Mouse (Mus musculus) E14TG2a.4 (cell line): ENCODE data around the gene Hic1.

Source experiments
- H3K27me3 ChIP-seq: 2 replicates; pipeline ENCODE4 v1.6.1; 2014; ENCODE audit warnings: low read length, control low read depth; ENCODE audit not compliant: insufficient read depth
- H3K36me3 ChIP-seq: 2 replicates; pipeline ENCODE4 v1.6.1; 2014; ENCODE audit warnings: low read length, control low read depth; ENCODE audit not compliant: insufficient read depth
- H3K4me1 ChIP-seq: replicated peaks from 2 replicates; pipeline ENCODE4 v1.6.1; 2014; ENCODE audit warnings: low read depth, low read length, control low read depth
- H3K4me3 ChIP-seq: replicated peaks from 2 replicates; pipeline ENCODE4 v1.5.1; 2014; ENCODE audit warnings: mild to moderate bottlenecking, low read length
- H3K9me3 ChIP-seq: 2 replicates; pipeline ENCODE4 v1.6.1; 2014; ENCODE audit warnings: low read length, control low read depth
- CTCF ChIP-seq: conservative IDR thresholded peaks from 2 replicates; pipeline ENCODE4 v1.5.1; 2014; ENCODE audit warnings: low read length
- NANOG ChIP-seq: IDR thresholded peaks from 2 replicates; pipeline ENCODE4 v1.6.1; 2014; ENCODE audit warnings: borderline replicate concordance, low read length, mixed read lengths
- POU5F1 ChIP-seq: IDR thresholded peaks from 2 replicates; pipeline ENCODE4 v1.6.1; 2014; ENCODE audit warnings: low read length, borderline replicate concordance

Hic1 gene

DNA sequence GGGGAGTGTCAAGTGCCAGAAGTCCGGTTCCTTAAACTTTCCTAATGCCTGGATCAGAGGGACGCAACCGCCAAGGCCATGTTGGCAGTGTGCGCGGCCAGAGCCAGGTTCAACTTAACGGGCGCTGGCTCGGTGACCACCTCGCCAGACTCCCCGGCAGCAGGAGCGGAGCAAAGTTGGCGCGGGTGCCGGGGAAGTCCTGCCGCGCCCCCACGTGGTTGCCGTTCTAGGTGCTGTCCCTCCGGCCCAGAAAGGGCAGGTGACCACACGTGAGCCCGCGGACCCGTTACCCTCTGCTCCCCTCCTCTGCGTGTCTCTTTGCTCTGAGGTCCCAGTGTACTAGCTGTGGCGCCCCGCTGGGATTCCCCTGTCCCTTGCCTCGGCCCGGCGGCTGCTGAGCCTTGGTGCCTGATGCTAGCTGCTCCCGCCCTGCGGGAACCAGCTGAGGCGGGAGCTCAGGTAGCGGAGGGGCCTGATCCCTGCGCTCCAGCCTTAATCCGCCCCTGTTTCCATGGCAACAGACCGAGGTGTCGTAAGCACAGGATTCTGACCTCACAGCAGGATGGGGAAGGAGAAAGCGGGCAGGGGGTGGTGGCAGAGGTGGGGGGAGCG lies 25.6 kb upstream of the Hic1 start:
- Histone ChIP-seq H3K36me3 (no peaks in the 10 kb centered on the region), H3K4me1 (peaks cover 74% of the 10 kb centered on the region), H3K27me3 (peaks cover 64% of the 10 kb centered on the region), H3K9me3 (no peaks in the 10 kb centered on the region), H3K4me3 (peak overlapping the region; percentile 84)
- TF ChIP-seq POU5F1: no peak
- TF ChIP-seq NANOG: no peak
- TF ChIP-seq CTCF: no peak

DNA sequence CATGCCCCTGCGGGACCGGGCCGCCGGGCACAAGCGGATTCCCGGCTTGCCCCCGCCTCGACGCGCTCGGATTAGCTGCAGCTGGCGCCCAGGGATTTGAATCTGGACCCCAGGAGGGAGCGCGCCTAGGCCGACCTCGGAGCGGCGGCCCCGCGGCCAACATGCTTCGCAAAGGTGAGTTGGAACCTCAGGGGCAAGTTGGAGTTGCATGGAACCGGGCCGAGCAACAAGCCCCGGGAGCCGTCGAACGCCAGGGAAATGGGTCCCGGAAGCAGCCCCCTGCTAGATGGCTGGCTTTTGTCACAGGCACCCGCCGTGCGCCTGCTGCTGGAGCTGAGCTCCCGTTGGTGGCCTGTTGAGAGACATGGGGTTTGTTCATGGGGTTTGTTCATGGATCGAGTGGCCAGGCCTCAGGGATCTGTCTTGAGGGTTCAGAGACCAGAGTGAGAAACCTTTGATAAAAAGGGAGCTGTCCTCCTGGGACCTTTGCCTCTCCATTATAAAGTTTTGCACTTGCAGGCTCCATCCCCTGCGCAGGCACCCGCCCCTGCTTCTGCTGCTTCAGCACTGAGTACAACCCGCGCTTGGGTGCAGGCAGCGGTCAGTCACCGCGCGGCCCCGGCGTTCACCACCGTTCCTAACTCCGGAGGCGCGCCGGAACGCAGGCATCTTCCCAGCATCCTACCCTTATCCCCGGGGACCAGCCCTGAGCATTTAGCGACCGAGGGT lies 25.0 kb upstream of the Hic1 start:
- H3K9me3 ChIP-seq: no peaks in the 10 kb centered on the region
- H3K36me3 ChIP-seq: no peaks in the 10 kb centered on the region
- H3K4me1 ChIP-seq: peaks cover 76% of the 10 kb centered on the region
- peak overlapping the region; percentile 84 for H3K4me3 ChIP-seq
- TF ChIP-seq POU5F1 (no peak), CTCF (no peak), NANOG (no peak)
- peaks cover 58% of the 10 kb centered on the region for H3K27me3 ChIP-seq

DNA sequence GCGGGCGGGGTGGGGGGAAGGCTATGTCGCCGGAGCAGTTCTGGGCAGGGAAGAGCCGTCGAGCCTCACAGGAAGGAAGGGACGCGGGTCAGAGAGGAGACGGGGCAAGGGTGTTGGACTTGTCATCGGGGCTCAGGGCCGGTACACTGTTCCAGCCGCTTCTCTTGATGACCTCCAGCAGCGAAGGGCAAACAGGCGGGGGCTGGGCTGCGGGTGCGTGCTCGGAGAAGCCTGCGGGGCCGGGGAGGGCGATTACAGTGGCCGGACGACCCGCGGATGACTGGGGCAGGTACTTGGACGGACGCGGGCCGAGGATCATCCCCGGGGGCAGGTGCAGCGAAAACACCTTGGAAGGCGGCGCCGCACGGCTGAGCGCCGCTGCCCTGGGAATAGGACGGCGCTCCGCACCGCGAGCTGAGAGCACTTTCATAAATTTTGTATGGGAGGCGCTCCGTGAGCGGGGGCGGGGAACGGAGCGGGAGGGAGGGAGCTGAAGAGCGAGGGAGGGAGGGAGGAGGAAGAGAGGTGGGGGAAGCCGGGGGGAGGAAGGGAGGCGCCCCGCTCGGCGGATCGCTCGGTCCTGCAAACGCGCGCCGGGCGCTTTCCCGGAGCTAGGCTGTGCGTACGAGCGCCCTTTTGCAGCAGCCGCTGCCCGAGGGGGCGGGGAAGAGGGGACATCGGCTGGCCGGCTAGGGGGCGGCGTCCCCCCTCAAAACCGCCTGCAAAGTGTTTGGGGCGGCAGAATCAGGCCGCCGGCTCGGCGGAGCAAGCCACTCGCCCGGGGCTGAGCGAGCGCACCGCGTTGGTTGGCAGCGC lies 24.1 kb upstream of the Hic1 start, which contains the start of gene Rtn4rl1:
Rtn4rl1 (plus strand) TSS at position 528 of the 816 bp plus-strand sequence.
- TF ChIP-seq POU5F1 (no peak), CTCF (no peak), NANOG (no peak)
- H3K4me3 ChIP-seq: peak within 1 kb of the TSS; percentile 84

DNA sequence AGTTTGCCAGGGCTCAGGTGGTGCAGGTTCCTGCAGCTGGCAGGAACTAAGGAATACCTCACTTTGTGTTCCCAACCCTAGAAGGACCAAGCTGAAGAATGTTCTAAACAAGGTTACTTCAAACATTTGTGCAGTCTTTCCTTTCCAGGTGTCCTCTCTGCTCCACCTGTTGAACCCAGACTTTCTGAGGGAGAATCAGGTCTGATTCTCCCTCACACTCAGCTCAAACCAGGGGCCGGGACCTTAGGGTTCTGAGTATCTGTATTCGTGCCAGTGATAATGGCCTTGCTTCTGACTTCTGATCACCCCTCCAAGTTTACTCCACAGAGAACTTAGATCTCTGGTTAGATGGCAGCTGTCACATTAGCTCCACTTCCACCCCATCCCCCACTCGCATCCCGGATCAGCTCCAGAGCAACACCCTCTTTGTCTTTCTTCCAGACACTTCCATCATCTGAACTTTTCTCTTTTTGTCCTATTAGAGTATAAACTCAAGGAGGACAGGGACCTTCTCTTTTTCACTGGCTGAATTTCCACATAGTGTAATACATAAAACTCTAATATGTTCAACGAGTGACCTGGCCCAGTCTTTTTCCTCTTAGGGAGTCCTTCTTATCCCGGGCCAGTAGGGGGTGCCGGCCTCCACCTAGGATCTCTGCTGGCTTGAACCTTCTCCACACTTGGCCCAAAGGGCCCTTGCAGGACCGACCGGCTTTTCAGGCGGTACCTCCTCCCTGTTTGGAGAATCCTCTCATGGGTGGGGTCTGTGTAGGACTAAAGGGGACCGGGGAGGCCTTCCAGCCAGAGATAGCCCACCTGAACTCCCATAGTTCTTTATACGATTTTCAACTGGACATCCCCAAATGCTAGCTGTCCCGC lies 23.3 kb upstream of the Hic1 start:
- TF ChIP-seq POU5F1 (no peak), NANOG (no peak), CTCF (peak; percentile 61)
- peak overlapping the region; percentile 84; the same call in 1 of the 2 replicates for H3K4me3 ChIP-seq
- peaks cover 57% of the 10 kb centered on the region for H3K27me3 ChIP-seq
- no peaks in the 10 kb centered on the region for H3K9me3 ChIP-seq
- H3K36me3 ChIP-seq: no peaks in the 10 kb centered on the region
- peaks cover 72% of the 10 kb centered on the region for H3K4me1 ChIP-seq

More for the DNA sequence above, 24.1 kb upstream of the Hic1 start, which contains the start of gene Rtn4rl1:
- H3K27me3 ChIP-seq: peaks cover 57% of the 10 kb centered on the region
- peaks cover 80% of the 10 kb centered on the region for H3K4me1 ChIP-seq
- no peaks in the 10 kb centered on the region for H3K9me3 ChIP-seq
- no peaks in the 10 kb centered on the region for H3K36me3 ChIP-seq

DNA sequence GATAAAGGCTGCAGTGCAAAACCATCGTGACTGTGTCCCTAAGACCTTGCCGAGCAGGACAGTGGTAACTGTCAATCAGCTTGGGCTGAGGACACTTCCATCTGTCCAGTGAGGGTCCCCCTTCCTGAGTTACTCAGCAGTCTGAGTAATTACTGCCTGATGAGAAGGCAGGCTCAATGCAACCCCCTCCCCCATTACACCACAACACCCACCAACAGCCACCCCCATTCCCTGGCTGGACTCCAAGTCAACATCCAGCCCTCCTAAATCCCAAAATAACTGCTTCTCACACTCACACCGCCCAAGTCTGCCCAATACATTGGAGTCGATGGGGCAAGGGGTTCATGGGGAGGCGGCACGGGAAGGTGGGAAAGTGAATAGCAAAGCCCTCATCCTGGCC lies 22.5 kb upstream of the Hic1 start:
- TF ChIP-seq NANOG: no peak
- TF ChIP-seq POU5F1: no peak
- no peak for TF ChIP-seq CTCF
- H3K4me1 ChIP-seq: peaks cover 65% of the 10 kb centered on the region
- H3K27me3 ChIP-seq: peaks cover 55% of the 10 kb centered on the region
- H3K4me3 ChIP-seq: no peak overlapping the region
- H3K36me3 ChIP-seq: no peaks in the 10 kb centered on the region
- no peaks in the 10 kb centered on the region for H3K9me3 ChIP-seq

DNA sequence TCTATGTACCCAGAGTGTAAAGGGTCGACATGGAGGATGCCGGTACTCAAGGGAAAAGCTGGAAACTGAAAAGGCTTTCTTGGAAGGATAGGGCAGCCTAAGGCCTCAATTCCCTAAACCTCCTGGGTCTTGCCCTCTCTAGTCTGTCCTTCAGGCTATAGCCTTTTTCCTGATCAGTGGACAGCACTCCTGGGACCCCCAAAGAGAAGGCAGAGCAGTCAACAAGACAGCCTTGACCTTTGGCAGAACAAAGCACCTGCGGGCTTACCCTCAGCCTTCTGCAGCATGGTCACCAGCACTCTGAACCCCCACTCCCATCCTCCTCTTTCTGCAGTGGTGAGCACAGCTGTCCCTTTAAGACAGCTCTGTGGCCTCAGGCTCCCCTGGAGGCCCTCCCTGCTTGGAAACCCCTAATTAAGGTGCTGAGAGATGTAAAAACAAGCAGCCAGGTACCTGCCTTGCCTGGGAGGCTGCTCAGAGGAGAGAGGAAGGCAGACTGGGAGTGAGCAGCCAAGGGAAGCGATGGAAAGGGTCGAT lies 21.7 kb upstream of the Hic1 start, which contains the start of gene Dph1:
Dph1 (minus strand) TSS at position 337 of the 537 bp plus-strand sequence.
- TF ChIP-seq CTCF (no peak), POU5F1 (no peak), NANOG (no peak)
- no peaks in the 10 kb centered on the region for H3K9me3 ChIP-seq
- H3K36me3 ChIP-seq: peaks cover 3% of the 10 kb centered on the region
- peak within 1 kb of the TSS; percentile 99 for H3K4me3 ChIP-seq
- H3K27me3 ChIP-seq: peaks cover 49% of the 10 kb centered on the region
- peaks cover 58% of the 10 kb centered on the region for H3K4me1 ChIP-seq

DNA sequence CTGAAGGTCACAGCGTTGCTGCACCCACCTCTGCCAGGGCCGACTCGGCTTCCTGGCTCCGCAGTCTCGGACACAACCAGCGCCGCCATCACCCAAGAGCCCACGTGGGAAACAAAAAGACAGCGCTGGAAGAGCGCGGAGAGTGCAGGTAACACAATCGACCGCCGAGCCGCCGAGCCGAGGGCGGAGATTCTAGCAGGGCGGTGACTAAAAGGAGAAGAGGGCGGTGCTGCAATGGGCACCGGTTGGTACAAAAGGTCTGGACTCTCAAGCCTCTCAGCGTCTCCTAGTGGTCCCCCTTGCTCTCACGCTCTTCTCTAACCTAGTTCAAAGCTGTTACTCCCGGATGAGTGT lies 21.0 kb upstream of the Hic1 start:
- H3K27me3 ChIP-seq: peaks cover 44% of the 10 kb centered on the region
- TF ChIP-seq NANOG (no peak), CTCF (no peak), POU5F1 (no peak)
- no peaks in the 10 kb centered on the region for H3K9me3 ChIP-seq
- H3K4me1 ChIP-seq: peaks cover 58% of the 10 kb centered on the region
- peaks cover 9% of the 10 kb centered on the region for H3K36me3 ChIP-seq
- peak overlapping the region; percentile 99 for H3K4me3 ChIP-seq
